In the genomic region with DNA sequence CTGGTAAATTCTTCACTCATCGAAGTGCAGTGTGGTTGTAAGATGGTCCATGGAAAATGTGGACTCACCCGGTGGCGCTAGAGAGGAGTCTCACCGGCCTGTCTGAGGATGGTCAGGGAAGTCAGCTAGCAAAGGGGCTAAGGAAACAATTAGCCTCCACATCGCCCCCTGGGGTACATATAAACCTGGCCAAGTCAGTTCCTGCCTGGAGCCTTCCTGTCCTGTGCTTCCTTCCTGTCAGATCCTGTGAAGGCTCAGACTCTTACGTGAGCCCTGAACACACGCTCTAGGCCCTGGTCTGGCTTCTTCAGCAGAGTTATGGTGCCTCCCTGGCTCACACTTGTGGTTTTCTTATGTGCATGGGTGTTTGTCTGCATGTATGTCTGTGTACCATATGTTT, we compare ENCODE assay signal across 9 mouse cellular contexts. TPM values are rescaled to one million over a fixed set of nuclear protein-coding genes. Genes with fewer than 3 reads are reported as not detected.
DNase-seq lines count a peak whose midpoint lies in the region; ATAC-seq and TF ChIP-seq lines count a peak whose summit lies in the region.
"Had no signal": no experiment of that assay in that cellular context is flagged by ENCODE, and none has a peak within 500 bp of the region (broad histone marks: within the 10 kb centered on the region; RNA-seq: fewer than 3 reads in every experiment).

No protein-coding gene starts in this region.

- TF ChIP-seq CTCF in bone marrow, adult 2 months (IDR thresholded peaks at IDR 0.05; ENCODE audit: control insufficient read depth, insufficient read depth, low read length): peak; percentile 33; the same call in 1 of the 2 replicates

- WGBS in bone marrow, adult 2 months: 50% methylated on average over 7 of the region's 7 CpGs

- peak; percentile 67 for DNase-seq in left cerebral cortex, postnatal 4 days
- DNase-seq in left cerebral cortex, postnatal 14 days (ENCODE audit: low spot score in 2 of 2): no peak
- peak; percentile 50 for DNase-seq in induced T-regulatory cell, adult 2 months (ENCODE audit: low read depth)
- no peak for DNase-seq in frontal cortex, postnatal 14 days (ENCODE audit: low spot score in 2 of 2)
- DNase-seq in adipocyte (ENCODE audit: low spot score): no peak
- DNase-seq in urinary bladder, adult 18-20 months (ENCODE audit: low spot score in 2 of 2): no peak

- TF ChIP-seq POLR2A in bone marrow, adult 2 months (IDR thresholded peaks at IDR 0.05; ENCODE audit: borderline replicate concordance, control insufficient read depth, low read depth, low read length): no peak

- no peak overlapping the region for H3K27ac ChIP-seq in bone marrow, adult 2 months (ENCODE audit: control insufficient read depth, insufficient read depth, low read depth, low read length, poor library complexity)
- H3K27ac ChIP-seq: macrophage had no signal

- peaks cover 6% of the 10 kb centered on the region; the same call in 1 of the 2 replicates for H3K4me1 ChIP-seq in bone marrow, adult 2 months (ENCODE audit: control insufficient read depth, insufficient read depth, low read length)

- intact Hi-C loops in left cerebral cortex, postnatal 4 days (cut with DNase I): no loop called here
- intact Hi-C loops in left cerebral cortex, postnatal 14 days (cut with DNase I): no loop called here

- no peak overlapping the region for H3K4me3 ChIP-seq in bone marrow, adult 2 months (replicated peaks; ENCODE audit: control insufficient read depth, low read depth, low read length)

- 0 out of 2 replicates have a peak, but pooled peaks have one; percentile 42 for ATAC-seq in megakaryocyte-erythroid progenitor cell, adult 5-6 weeks (replicated peaks; ENCODE audit: low FRiP score, low TSS enrichment, poor library complexity, severe bottlenecking)

RNA-seq across cellular contexts. Expression of a gene that starts 5.3 kb away (rescaled TPM):
- 1 to 10 TPM; 5.8 to 6.5 TPM for total RNA-seq in left cerebral cortex, postnatal 4 days (2021)
- 1 to 10 TPM; 1.3 to 2.4 TPM for total RNA-seq in left cerebral cortex, postnatal 14 days (2021)
- 1.5 and 2.8 TPM in 2 replicates for polyA plus RNA-seq in bone marrow, adult 2 months (2011; ENCODE audit: insufficient read depth, insufficient read length, low replicate concordance, missing spikeins)
- 0.25 TPM in 1 of 2 replicates, not detected in the other for total RNA-seq in megakaryocyte-erythroid progenitor cell, adult 5-6 weeks (2014; fragmentation: Nextera tagmentation)
- total RNA-seq in megakaryocyte-erythroid progenitor cell, adult 5-6 weeks (2017): not detected in 2 replicates
- polyA plus RNA-seq: macrophage had no signal

RNA-seq across cellular contexts. Expression of a gene that starts 24.3 kb away (rescaled TPM):
- total RNA-seq in left cerebral cortex, postnatal 4 days (2021): 1 to 10 TPM; 8.0 to 8.4 TPM
- 10 to 100 TPM; 11.8 to 12.4 TPM for total RNA-seq in left cerebral cortex, postnatal 14 days (2021)
- polyA plus RNA-seq in bone marrow, adult 2 months (2011; ENCODE audit: insufficient read depth, insufficient read length, low replicate concordance, missing spikeins): 2.9 and 7.0 TPM in 2 replicates
- 17.5 and 19.1 TPM in 2 replicates for total RNA-seq in megakaryocyte-erythroid progenitor cell, adult 5-6 weeks (2014; fragmentation: Nextera tagmentation)
- total RNA-seq in megakaryocyte-erythroid progenitor cell, adult 5-6 weeks (2017): 7.7 and 15.6 TPM in 2 replicates

RNA-seq across cellular contexts. Expression of a gene that starts 25.4 kb away (rescaled TPM):
- total RNA-seq in left cerebral cortex, postnatal 4 days (2021): under 1 TPM; 0.52 to 0.58 TPM
- total RNA-seq in left cerebral cortex, postnatal 14 days (2021): not detected
- not detected in 2 replicates for polyA plus RNA-seq in bone marrow, adult 2 months (2011; ENCODE audit: insufficient read depth, insufficient read length, low replicate concordance, missing spikeins)
- not detected in 2 replicates for total RNA-seq in megakaryocyte-erythroid progenitor cell, adult 5-6 weeks (2014; fragmentation: Nextera tagmentation)
- total RNA-seq in megakaryocyte-erythroid progenitor cell, adult 5-6 weeks (2017): not detected in 2 replicates

RNA-seq across cellular contexts. Expression of a gene that starts 32.5 kb away (rescaled TPM):
- 10 to 100 TPM; 19.4 to 21.4 TPM for total RNA-seq in left cerebral cortex, postnatal 4 days (2021)
- 10 to 100 TPM; 15.6 to 16.2 TPM for total RNA-seq in left cerebral cortex, postnatal 14 days (2021)
- 3.1 and 7.8 TPM in 2 replicates for polyA plus RNA-seq in bone marrow, adult 2 months (2011; ENCODE audit: insufficient read depth, insufficient read length, low replicate concordance, missing spikeins)
- 0.66 and 1.8 TPM in 2 replicates for total RNA-seq in megakaryocyte-erythroid progenitor cell, adult 5-6 weeks (2014; fragmentation: Nextera tagmentation)
- 0.94 and 2.8 TPM in 2 replicates for total RNA-seq in megakaryocyte-erythroid progenitor cell, adult 5-6 weeks (2017)

RNA-seq across cellular contexts. Expression of a gene that starts 54.8 kb away (rescaled TPM):
- 100 to 1,000 TPM; 774 to 852 TPM for total RNA-seq in left cerebral cortex, postnatal 4 days (2021)
- 100 to 1,000 TPM; 448 to 449 TPM for total RNA-seq in left cerebral cortex, postnatal 14 days (2021)
- polyA plus RNA-seq in bone marrow, adult 2 months (2011; ENCODE audit: insufficient read depth, insufficient read length, low replicate concordance, missing spikeins): 2,334 and 3,425 TPM in 2 replicates
- 5,319 and 5,634 TPM in 2 replicates for total RNA-seq in megakaryocyte-erythroid progenitor cell, adult 5-6 weeks (2014; fragmentation: Nextera tagmentation)
- total RNA-seq in megakaryocyte-erythroid progenitor cell, adult 5-6 weeks (2017): 1,767 and 2,088 TPM in 2 replicates

Comparison
In these comparisons a context has a peak if more than half of its experiments do, and no peak if none do; other contexts are left out.
1. DNase-seq: peak in left cerebral cortex, postnatal 4 days (single experiment) and induced T-regulatory cell, adult 2 months (single experiment); none in left cerebral cortex, postnatal 14 days (0 of 2), frontal cortex, postnatal 14 days (0 of 2), adipocyte (single experiment) and urinary bladder, adult 18-20 months (0 of 2).